Mouse (Mus musculus): ENCODE data around the gene Kcnk6.
A peak's percentile ranks its signal among the peaks of the same experiment; 100 is the strongest.
"Not testable (repeated sequence)": the region's sequence is repeated elsewhere in the genome, so short reads cannot be mapped to it uniquely, and the experiment has no call there.

Gene Kcnk6

GRCm38 (mm10) chr7:29246619-29247313, 14.5 kb upstream of the Kcnk6 start:
- DNase-seq, result no peak

- no peak for DNase-seq
These were observed 13.7 kb upstream of the Kcnk6 start for GRCm38 (mm10) chr7:29246015-29246414.

GRCm38 (mm10) chr7:29244732-29245416, 12.6 kb upstream of the Kcnk6 start:
- no peak for DNase-seq

GRCm38 (mm10) chr7:29238019-29238967, 6.0 kb upstream of the Kcnk6 start, which contains the start of gene Yif1b:
Gene Yif1b, plus strand, starts transcription at chr7:29238329.
- peak; percentile 96 to 99 for DNase-seq

- peak in 1 of 2 experiments; percentile 36 for DNase-seq
These were observed 5.3 kb upstream of the Kcnk6 start for GRCm38 (mm10) chr7:29237596-29237995.

- DNase-seq, result no peak
These were observed 4.3 kb upstream of the Kcnk6 start for GRCm38 (mm10) chr7:29236593-29236992.

GRCm38 (mm10) chr7:29234661-29235060, 2.3 kb upstream of the Kcnk6 start:
- no peak for DNase-seq

- no peak for DNase-seq
These were observed 1.4 kb upstream of the Kcnk6 start for GRCm38 (mm10) chr7:29233745-29234144.

GRCm38 (mm10) chr7:29231517-29231916, 798 bp downstream of the Kcnk6 start:
- no peak for DNase-seq

- no peak for DNase-seq
These were observed 1.8 kb downstream of the Kcnk6 start for GRCm38 (mm10) chr7:29230560-29230959.

GRCm38 (mm10) chr7:29228202-29228601, 4.1 kb downstream of the Kcnk6 start:
- DNase-seq, result no peak

- DNase-seq, result no peak
These were observed 6.8 kb downstream of the Kcnk6 start for GRCm38 (mm10) chr7:29225520-29225919.

- DNase-seq, result no peak
These were observed 7.4 kb downstream of the Kcnk6 start for GRCm38 (mm10) chr7:29224756-29225394.

GRCm38 (mm10) chr7:29214846-29215245, 17.5 kb downstream of the Kcnk6 start:
- DNase-seq, result no peak

- DNase-seq, result no peak
These were observed 18.1 kb downstream of the Kcnk6 start for GRCm38 (mm10) chr7:29214236-29214635.

- DNase-seq, result no peak
These were observed 18.6 kb downstream of the Kcnk6 start, which contains the start of gene Catsperg1 for GRCm38 (mm10) chr7:29213675-29214082. Gene Catsperg1, minus strand, starts transcription at chr7:29214035.

- not testable (repeated sequence) for DNase-seq
These were observed 19.3 kb downstream of the Kcnk6 start for GRCm38 (mm10) chr7:29212775-29213560.

GRCm38 (mm10) chr7:29212199-29212765, 20.0 kb downstream of the Kcnk6 start:
- no peak for DNase-seq

GRCm38 (mm10) chr7:29211415-29212198, 20.7 kb downstream of the Kcnk6 start:
- DNase-seq, result peak; percentile 72 to 84

GRCm38 (mm10) chr7:29211013-29211412, 21.3 kb downstream of the Kcnk6 start:
- DNase-seq, result not testable (repeated sequence)

All from thymus, adult 18-20 months (tissue).